Mouse (Mus musculus) small intestine, adult 2 months (tissue): ENCODE results near the gene Lamtor1.

Experiments used
- CTCF ChIP-seq: fragments of 200-500 bp; IDR thresholded peaks from 2 replicates; pipeline ENCODE4 v1.5.1; 2012; ENCODE audit warnings: low read depth, mild to moderate bottlenecking, control low read depth, inconsistent platforms, low read length, moderate library complexity, mixed read lengths; ENCODE audit not compliant: insufficient replicate concordance, insufficient read length; ENCODE audit errors: extremely low read depth
- POLR2A ChIP-seq: fragments of 200-500 bp; IDR thresholded peaks from 2 replicates; pipeline ENCODE4 v1.6.1; 2012; ENCODE audit warnings: low read depth, mild to moderate bottlenecking, control low read depth, inconsistent platforms, low read length, moderate library complexity

DNA sequence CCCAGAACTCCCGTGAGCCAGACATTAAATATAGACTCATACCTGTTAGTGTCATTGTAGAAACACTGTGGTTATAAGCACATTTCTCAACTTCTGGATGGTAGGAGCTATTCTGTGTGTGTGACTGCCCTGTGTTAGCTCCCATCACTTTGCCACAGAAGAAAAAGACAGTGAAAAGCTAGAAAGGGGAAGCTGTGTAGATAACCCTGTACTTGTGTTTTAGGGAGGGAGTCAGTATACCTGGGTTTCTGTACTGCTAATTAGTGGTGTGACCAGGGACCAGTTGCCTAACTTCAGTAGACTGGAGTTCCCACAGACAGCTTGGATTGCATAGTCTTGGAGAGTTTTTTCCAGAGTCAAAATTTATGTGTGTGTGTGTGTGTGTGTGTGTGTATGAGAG, 50.8 kb downstream of the Lamtor1 start:
- no peak for TF ChIP-seq POLR2A
- no peak for TF ChIP-seq CTCF
